Mouse (Mus musculus): ENCODE results near the gene Foxc2. TPM values are rescaled to one million over a fixed set of nuclear protein-coding genes. Genes with fewer than 3 reads are reported as not detected.
"Not testable (repeated sequence)": the region's sequence is repeated elsewhere in the genome, so short reads cannot be mapped to it uniquely, and the experiment has no call there.

The Foxc2 gene
- polyA plus RNA-seq, 1 experiment from 2014 or later, result 6.8 TPM

GRCm38 (mm10) chr8:121134512-121134911 lies 18.5 kb downstream of the Foxc2 start:
- WGBS, result 88% methylated on average over 11 of the region's 11 CpGs
- no peak for ATAC-seq (ENCODE audit: insufficient number of reproducible peaks, low FRiP score, low TSS enrichment, low read depth)
- Histone ChIP-seq H3K36me3 (peaks cover 2% of the 10 kb centered on the region; the same call in 1 of the 2 replicates), H3K27ac (no peak overlapping the region), H3K4me3 (no peak overlapping the region), H3K9me3 (no peaks in the 10 kb centered on the region), H3K27me3 (peaks cover 39% of the 10 kb centered on the region), H3K4me2 (no peak overlapping the region), H3K4me1 (no peaks in the 10 kb centered on the region), H3K9ac (no peak overlapping the region)

- no peaks in the 10 kb centered on the region for H3K9me3 ChIP-seq
- no peak overlapping the region for H3K9ac ChIP-seq
- H3K36me3 ChIP-seq, result peaks cover 2% of the 10 kb centered on the region; the same call in 1 of the 2 replicates
- ATAC-seq (ENCODE audit: insufficient number of reproducible peaks, low FRiP score, low TSS enrichment, low read depth), result no peak
- H3K4me2 ChIP-seq, result no peak overlapping the region
- H3K27me3 ChIP-seq, result peaks cover 19% of the 10 kb centered on the region
- 94% methylated on average over 6 of the region's 6 CpGs for WGBS
- H3K27ac ChIP-seq, result no peak overlapping the region
- H3K4me3 ChIP-seq, result no peak overlapping the region
- H3K4me1 ChIP-seq, result no peaks in the 10 kb centered on the region
These were observed 20.9 kb downstream of the Foxc2 start for GRCm38 (mm10) chr8:121136856-121137255.

GRCm38 (mm10) chr8:121145457-121146134 lies 29.6 kb downstream of the Foxc2 start:
- not testable (repeated sequence) for H3K4me3 ChIP-seq; ATAC-seq (ENCODE audit: insufficient number of reproducible peaks, low FRiP score, low TSS enrichment, low read depth); H3K4me1 ChIP-seq; H3K36me3 ChIP-seq; H3K4me2 ChIP-seq; H3K9me3 ChIP-seq; H3K27ac ChIP-seq; H3K9ac ChIP-seq
- peaks cover 17% of the 10 kb centered on the region; the same call in 1 of the 2 replicates for H3K27me3 ChIP-seq
- 79% methylated on average over 4 of the region's 6 CpGs for WGBS

DNA sequence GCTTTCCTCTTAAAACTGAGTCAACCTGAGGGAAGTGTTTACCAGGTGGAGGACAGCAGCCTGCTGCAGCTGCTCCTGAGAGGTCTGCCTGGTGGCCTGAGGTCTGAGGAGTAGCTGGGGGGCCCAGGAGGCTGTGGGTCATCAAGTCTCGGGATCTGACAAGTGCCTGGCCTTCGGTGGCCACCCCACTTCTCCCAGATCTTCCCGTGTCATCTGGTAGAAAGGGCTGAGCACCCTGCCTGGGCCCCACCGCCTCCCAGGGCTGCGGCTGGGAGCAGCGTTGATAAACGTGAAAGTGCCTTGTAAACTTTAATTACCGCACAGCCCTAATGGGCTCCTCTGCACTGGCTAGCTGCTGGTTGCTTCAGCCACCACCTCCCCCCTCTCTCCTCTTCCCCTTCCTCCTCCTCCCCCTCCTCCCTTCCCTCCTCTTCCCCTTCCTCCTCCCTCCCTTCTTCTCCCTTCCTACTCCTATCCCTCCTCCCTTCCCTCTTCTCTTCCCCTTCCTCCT lies 32.7 kb downstream of the Foxc2 start:
- 4% methylated on average over 8 of the region's 8 CpGs for WGBS
- Histone ChIP-seq H3K27ac (no peak overlapping the region), H3K4me1 (peaks cover 7% of the 10 kb centered on the region), H3K9me3 (no peaks in the 10 kb centered on the region), H3K27me3 (peaks cover 9% of the 10 kb centered on the region; the same call in 1 of the 2 replicates), H3K4me3 (no peak overlapping the region), H3K36me3 (no peaks in the 10 kb centered on the region), H3K4me2 (no peak overlapping the region), H3K9ac (no peak overlapping the region)
- no peak for ATAC-seq (ENCODE audit: insufficient number of reproducible peaks, low FRiP score, low TSS enrichment, low read depth)

DNA sequence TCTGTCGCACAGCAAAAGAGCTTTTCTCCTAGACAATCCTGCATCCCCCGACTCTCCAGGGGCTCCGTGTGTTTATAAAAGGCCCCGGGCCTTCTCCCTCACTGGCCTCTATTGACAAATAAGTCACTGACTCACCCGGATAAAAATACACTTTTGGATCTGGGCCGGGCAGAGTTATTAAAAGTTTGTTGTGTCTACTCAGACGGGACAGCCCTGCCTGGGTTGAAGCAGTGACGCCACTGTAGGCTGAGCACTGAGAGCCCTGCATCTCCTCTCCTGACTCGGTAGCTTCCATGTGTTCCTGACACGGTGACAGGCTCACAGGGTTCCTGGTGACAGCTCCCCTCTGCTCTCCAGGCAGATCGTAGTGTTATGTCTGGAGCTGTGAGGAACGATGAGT lies 36.4 kb downstream of the Foxc2 start:
- Histone ChIP-seq H3K27me3 (0 out of 2 replicates have a peak, but pooled peaks cover 3% of the 10 kb centered on the region), H3K4me2 (no peak overlapping the region), H3K9me3 (no peaks in the 10 kb centered on the region), H3K27ac (no peak overlapping the region), H3K9ac (no peak overlapping the region), H3K36me3 (no peaks in the 10 kb centered on the region), H3K4me3 (no peak overlapping the region), H3K4me1 (peaks cover 7% of the 10 kb centered on the region)
- ATAC-seq (ENCODE audit: insufficient number of reproducible peaks, low FRiP score, low TSS enrichment, low read depth), result no peak
- 52% methylated on average over 12 of the region's 12 CpGs for whole genome bisulfite sequencing

DNA sequence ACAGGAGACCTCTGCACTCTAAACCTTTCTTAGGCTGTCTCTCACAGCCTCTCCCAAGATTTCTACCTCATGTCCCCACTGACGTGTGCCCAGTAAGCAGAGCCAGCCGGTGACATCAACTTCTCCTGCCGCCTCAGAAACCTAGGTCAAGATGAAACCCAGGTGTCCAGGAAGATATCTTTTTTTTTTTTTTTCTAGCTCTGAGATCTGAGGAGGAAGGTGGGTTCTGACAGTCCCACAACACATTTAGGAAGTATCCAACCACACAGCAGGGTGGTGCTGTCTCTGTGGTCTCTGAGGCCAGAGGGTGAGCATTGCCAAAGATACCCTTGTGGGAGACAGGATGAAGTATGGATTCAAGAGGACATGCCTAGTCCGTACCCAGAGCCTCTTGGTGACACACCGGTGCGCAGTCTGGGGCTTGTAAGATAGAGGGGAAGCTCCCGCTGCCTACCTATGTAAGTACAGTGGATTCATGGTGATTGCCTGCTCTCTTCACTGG lies 41.1 kb downstream of the Foxc2 start:
- H3K9me3 ChIP-seq, result no peaks in the 10 kb centered on the region
- no peak for ATAC-seq (ENCODE audit: insufficient number of reproducible peaks, low FRiP score, low TSS enrichment, low read depth)
- H3K4me2 ChIP-seq, result no peak overlapping the region
- H3K4me1 ChIP-seq, result 0 out of 2 replicates have a peak, but pooled peaks cover 3% of the 10 kb centered on the region
- no peaks in the 10 kb centered on the region for H3K36me3 ChIP-seq
- 84% methylated on average over 7 of the region's 7 CpGs for WGBS
- H3K9ac ChIP-seq, result no peak overlapping the region
- H3K27me3 ChIP-seq, result 0 out of 2 replicates have a peak, but pooled peaks cover 6% of the 10 kb centered on the region
- no peak overlapping the region for H3K4me3 ChIP-seq
- H3K27ac ChIP-seq, result no peak overlapping the region

DNA sequence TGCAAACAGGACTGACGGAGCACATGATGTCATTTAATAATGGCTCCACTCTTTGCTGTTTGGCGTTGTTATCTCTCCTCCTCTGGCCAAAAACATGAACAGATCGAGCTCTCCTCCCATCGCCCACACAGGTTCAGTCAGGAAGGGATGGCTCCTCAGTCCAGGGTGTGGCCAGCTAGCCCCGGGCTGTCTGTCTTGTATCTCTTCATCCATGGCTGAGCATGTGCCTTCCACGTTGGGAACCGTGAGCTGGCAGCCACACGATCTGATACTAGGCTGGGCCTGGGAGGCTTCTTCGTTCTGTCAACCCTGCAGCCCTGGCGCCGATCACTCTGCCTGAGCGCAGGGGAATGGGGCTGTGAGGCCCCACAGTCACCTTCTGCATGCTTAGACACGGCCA lies 42.8 kb downstream of the Foxc2 start:
- no peak for ATAC-seq (ENCODE audit: insufficient number of reproducible peaks, low FRiP score, low TSS enrichment, low read depth)
- no peak overlapping the region for H3K4me2 ChIP-seq
- H3K9ac ChIP-seq, result no peak overlapping the region
- 62% methylated on average over 13 of the region's 13 CpGs for WGBS
- no peaks in the 10 kb centered on the region for H3K36me3 ChIP-seq
- no peaks in the 10 kb centered on the region for H3K9me3 ChIP-seq
- H3K27ac ChIP-seq, result no peak overlapping the region
- no peak overlapping the region for H3K4me3 ChIP-seq
- H3K27me3 ChIP-seq, result 0 out of 2 replicates have a peak, but pooled peaks cover 6% of the 10 kb centered on the region
- H3K4me1 ChIP-seq, result peaks cover 10% of the 10 kb centered on the region; the same call in 1 of the 2 replicates

- Histone ChIP-seq H3K4me2 (no peak overlapping the region), H3K4me1 (peaks cover 18% of the 10 kb centered on the region), H3K4me3 (no peak overlapping the region), H3K27ac (no peak overlapping the region), H3K27me3 (0 out of 2 replicates have a peak, but pooled peaks cover 3% of the 10 kb centered on the region), H3K9me3 (no peaks in the 10 kb centered on the region), H3K9ac (no peak overlapping the region), H3K36me3 (no peaks in the 10 kb centered on the region)
- WGBS, result 88% methylated on average over 5 of the region's 5 CpGs
- no peak for ATAC-seq (ENCODE audit: insufficient number of reproducible peaks, low FRiP score, low TSS enrichment, low read depth)
These were observed 45.5 kb downstream of the Foxc2 start for GRCm38 (mm10) chr8:121161437-121161836.

DNA sequence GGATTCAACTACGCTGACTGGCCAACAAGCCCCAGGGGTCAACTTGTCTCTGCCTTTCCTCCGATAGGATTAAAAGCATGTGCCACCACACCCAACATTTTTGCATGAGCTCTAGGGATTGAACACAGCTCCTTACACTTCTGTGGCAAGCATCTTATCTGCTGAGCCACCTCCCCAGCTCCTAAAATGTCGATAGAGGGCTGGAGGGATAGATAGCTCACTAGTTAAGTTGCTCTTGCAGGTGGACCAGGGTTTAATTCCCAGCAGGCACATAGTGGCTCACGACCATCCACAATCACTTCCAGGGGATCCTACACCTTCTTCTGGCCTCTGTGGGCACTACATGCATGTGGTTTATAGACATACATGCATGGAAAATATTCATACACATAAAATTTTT lies 46.4 kb downstream of the Foxc2 start:
- Histone ChIP-seq H3K36me3 (no peaks in the 10 kb centered on the region), H3K4me2 (no peak overlapping the region), H3K27ac (no peak overlapping the region), H3K4me1 (peaks cover 18% of the 10 kb centered on the region), H3K4me3 (no peak overlapping the region), H3K9me3 (no peaks in the 10 kb centered on the region), H3K27me3 (0 out of 2 replicates have a peak, but pooled peaks cover 3% of the 10 kb centered on the region), H3K9ac (no peak overlapping the region)
- WGBS, result 72% methylated on average over 4 of the region's 4 CpGs
- ATAC-seq (ENCODE audit: insufficient number of reproducible peaks, low FRiP score, low TSS enrichment, low read depth), result no peak

DNA sequence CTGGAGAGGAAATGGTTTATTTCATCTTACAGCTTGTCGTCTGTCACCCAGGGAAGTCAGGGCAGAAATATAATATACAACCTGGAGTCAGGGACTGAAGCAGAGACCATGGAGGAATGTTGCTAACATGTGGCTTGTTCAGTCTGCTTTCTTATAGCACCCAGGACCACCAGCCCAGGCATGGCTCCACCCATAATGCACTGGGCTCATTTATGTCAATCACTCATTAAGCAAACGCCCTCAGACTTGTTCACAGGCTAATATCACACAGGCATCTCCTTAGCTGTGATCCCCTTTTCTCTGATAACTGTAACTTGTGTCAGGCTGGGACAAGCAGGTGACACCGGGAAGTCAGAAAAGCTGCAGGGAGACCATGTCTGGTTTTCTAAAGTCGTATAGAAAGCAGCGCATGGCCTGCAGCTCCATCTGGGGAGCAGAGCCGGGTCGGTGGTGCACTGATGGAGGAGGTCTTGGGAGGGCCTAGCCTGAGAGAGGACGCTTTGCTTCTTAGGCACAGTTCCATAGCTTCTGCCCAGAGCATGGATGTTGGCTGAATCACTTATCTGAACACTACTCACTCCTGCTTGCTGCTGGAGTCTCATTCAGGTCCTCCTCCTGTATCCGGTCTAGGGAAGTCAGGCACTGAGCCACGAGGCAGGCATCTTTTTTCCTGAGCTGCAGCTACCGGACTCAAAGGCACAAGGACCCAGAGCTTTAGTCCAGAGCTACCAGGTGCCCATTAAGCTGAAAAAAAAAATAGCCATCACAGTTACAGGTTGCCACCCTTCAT lies 47.1 kb downstream of the Foxc2 start:
- H3K36me3 ChIP-seq, result no peaks in the 10 kb centered on the region
- no peak overlapping the region for H3K27ac ChIP-seq
- WGBS, result 46% methylated on average over 11 of the region's 11 CpGs
- ATAC-seq (ENCODE audit: insufficient number of reproducible peaks, low FRiP score, low TSS enrichment, low read depth), result no peak
- H3K9ac ChIP-seq, result no peak overlapping the region
- peaks cover 18% of the 10 kb centered on the region for H3K4me1 ChIP-seq
- no peak overlapping the region for H3K4me3 ChIP-seq
- peaks cover 3% of the 10 kb centered on the region; the same call in 1 of the 2 replicates for H3K27me3 ChIP-seq
- no peaks in the 10 kb centered on the region for H3K9me3 ChIP-seq
- no peak overlapping the region for H3K4me2 ChIP-seq

DNA sequence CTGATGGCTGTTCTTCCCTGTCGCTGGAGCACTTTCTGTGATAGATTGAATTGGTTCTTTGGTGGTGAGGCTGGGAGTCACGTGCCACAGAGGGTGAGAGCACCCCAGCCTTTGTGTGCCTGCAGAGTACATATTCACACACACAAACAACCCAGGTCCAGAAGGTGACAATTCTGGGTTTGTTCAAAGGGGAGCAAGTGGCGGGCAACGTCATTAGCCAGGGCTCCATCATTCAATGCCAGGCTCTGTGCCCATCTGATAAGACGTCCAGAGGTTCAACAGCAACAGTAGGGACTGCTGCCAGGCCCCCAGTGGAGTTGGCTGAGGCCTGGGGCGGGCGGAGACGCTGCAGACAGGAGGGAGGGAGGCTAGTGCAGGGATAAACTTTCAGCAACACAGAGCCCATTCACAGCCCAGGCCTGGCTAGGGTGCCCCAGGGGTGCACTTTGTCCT lies 48.1 kb downstream of the Foxc2 start:
- H3K27ac ChIP-seq, result no peak overlapping the region
- no peak overlapping the region for H3K4me3 ChIP-seq
- H3K9me3 ChIP-seq, result no peaks in the 10 kb centered on the region
- H3K4me1 ChIP-seq, result peaks cover 15% of the 10 kb centered on the region
- ATAC-seq (ENCODE audit: insufficient number of reproducible peaks, low FRiP score, low TSS enrichment, low read depth), result no peak
- WGBS, result 45% methylated on average over 8 of the region's 8 CpGs
- no peak overlapping the region for H3K4me2 ChIP-seq
- H3K27me3 ChIP-seq, result peaks cover 3% of the 10 kb centered on the region; the same call in 1 of the 2 replicates
- H3K36me3 ChIP-seq, result no peaks in the 10 kb centered on the region
- H3K9ac ChIP-seq, result no peak overlapping the region

GRCm38 (mm10) chr8:121168033-121168432 lies 52.1 kb downstream of the Foxc2 start:
- H3K27me3 ChIP-seq, result peaks cover 3% of the 10 kb centered on the region; the same call in 1 of the 2 replicates
- WGBS, result 72% methylated on average over 5 of the region's 5 CpGs

More at GRCm38 (mm10) chr8:121168033-121168432, 52.1 kb downstream of the Foxc2 start:
- no peak overlapping the region for H3K9ac ChIP-seq
- no peaks in the 10 kb centered on the region for H3K36me3 ChIP-seq
- ATAC-seq (ENCODE audit: insufficient number of reproducible peaks, low FRiP score, low TSS enrichment, low read depth), result no peak
- peaks cover 31% of the 10 kb centered on the region for H3K4me1 ChIP-seq
- H3K9me3 ChIP-seq, result no peaks in the 10 kb centered on the region
- no peak overlapping the region for H3K4me2 ChIP-seq
- H3K27ac ChIP-seq, result no peak overlapping the region
- no peak overlapping the region for H3K4me3 ChIP-seq
